Mouse (Mus musculus): Measurements from ENCODE around the gene Ust. TPM values are rescaled to one million over a fixed set of nuclear protein-coding genes. Genes with fewer than 3 reads are reported as not detected.
A peak's percentile ranks its signal among the peaks of the same experiment; 100 is the strongest.

Ust gene
- polyA plus RNA-seq, 1 experiment from 2014 or later: 11.5 TPM

GRCm38 (mm10) chr10:8299166-8299565, 219.5 kb downstream of the Ust start:
- no peak overlapping the region for H3K27ac ChIP-seq
- ATAC-seq (ENCODE audit: insufficient number of reproducible peaks, low FRiP score, low TSS enrichment, low read depth): no peak
- H3K4me1 ChIP-seq: no peaks in the 10 kb centered on the region; the same call in 1 of the 2 replicates
- H3K4me2 ChIP-seq: no peak overlapping the region
- WGBS: 55% methylated on average over 1 of the region's 1 CpGs
- H3K9ac ChIP-seq: no peak overlapping the region
- no peaks in the 10 kb centered on the region for H3K9me3 ChIP-seq
- no peaks in the 10 kb centered on the region for H3K27me3 ChIP-seq
- no peak overlapping the region for H3K4me3 ChIP-seq
- H3K36me3 ChIP-seq: no peaks in the 10 kb centered on the region

DNA sequence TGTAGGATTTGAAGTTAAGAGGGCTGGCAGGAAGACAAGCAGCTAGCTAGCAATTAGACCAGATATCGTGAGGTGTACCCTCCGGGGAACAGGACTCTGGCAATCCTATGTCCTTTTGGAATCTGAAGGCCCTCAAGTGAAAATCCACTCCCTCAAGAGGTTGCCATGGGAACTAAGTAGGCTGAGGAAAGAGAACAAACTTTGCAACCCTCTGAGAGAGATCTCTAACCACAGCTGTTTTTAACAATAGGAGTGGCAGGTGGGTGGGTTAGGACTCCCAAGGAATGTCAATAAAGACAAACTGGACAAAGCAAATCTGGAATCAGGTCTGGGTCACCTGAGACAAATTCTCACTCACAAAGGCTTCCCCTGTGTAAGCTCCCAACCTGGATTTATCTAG, 221.4 kb downstream of the Ust start:
- Histone ChIP-seq H3K9me3 (no peaks in the 10 kb centered on the region), H3K36me3 (no peaks in the 10 kb centered on the region), H3K27ac (no peak overlapping the region), H3K4me1 (peaks cover 2% of the 10 kb centered on the region; the same call in 1 of the 2 replicates), H3K27me3 (no peaks in the 10 kb centered on the region), H3K4me3 (no peak overlapping the region), H3K9ac (no peak overlapping the region), H3K4me2 (no peak overlapping the region)
- ATAC-seq (ENCODE audit: insufficient number of reproducible peaks, low FRiP score, low TSS enrichment, low read depth): no peak
- 34% methylated on average over 2 of the region's 2 CpGs for WGBS

DNA sequence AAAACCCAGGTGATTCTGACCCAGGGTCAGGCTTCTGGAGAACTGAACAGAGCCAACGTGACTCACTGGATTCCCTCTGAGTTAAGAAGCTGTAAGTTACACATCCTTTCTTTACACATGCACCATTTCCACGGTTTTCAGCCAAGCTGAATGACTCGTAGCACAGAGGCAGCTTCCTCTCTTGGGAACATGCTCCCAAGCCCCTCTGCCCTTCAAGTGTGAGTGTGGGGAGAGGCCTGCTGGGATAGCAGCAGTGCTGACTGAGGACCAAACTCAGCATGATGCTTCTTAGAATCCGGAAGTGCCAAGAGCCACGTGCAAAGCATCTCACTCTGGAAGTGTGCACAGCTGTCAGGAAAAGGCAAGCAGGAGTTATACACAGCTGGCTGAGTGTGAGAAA, 228.0 kb downstream of the Ust start:
- no peaks in the 10 kb centered on the region for H3K27me3 ChIP-seq
- H3K4me1 ChIP-seq: peaks cover 16% of the 10 kb centered on the region
- no peaks in the 10 kb centered on the region for H3K36me3 ChIP-seq
- H3K4me3 ChIP-seq: no peak overlapping the region
- 48% methylated on average over 5 of the region's 5 CpGs for WGBS
- no peaks in the 10 kb centered on the region for H3K9me3 ChIP-seq
- ATAC-seq (ENCODE audit: insufficient number of reproducible peaks, low FRiP score, low TSS enrichment, low read depth): no peak
- no peak overlapping the region for H3K9ac ChIP-seq
- no peak overlapping the region for H3K4me2 ChIP-seq
- H3K27ac ChIP-seq: no peak overlapping the region

- Histone ChIP-seq H3K4me3 (no peak overlapping the region), H3K9ac (no peak overlapping the region), H3K4me1 (peaks cover 16% of the 10 kb centered on the region), H3K36me3 (no peaks in the 10 kb centered on the region), H3K9me3 (no peaks in the 10 kb centered on the region), H3K27me3 (no peaks in the 10 kb centered on the region), H3K27ac (0 out of 2 replicates have a peak overlapping the region, but pooled peaks have one; percentile 11), H3K4me2 (no peak overlapping the region)
- 9% methylated on average over 6 of the region's 6 CpGs for WGBS
- peak; percentile 68 for ATAC-seq (ENCODE audit: insufficient number of reproducible peaks, low FRiP score, low TSS enrichment, low read depth)
Observed at GRCm38 (mm10) chr10:8287350-8287791, 231.3 kb downstream of the Ust start.

GRCm38 (mm10) chr10:8283991-8284390, 234.6 kb downstream of the Ust start:
- H3K4me3 ChIP-seq: no peak overlapping the region
- H3K9ac ChIP-seq: no peak overlapping the region
- WGBS: 84% methylated on average over 3 of the region's 3 CpGs
- peaks cover 11% of the 10 kb centered on the region for H3K4me1 ChIP-seq
- H3K27me3 ChIP-seq: no peaks in the 10 kb centered on the region
- H3K9me3 ChIP-seq: no peaks in the 10 kb centered on the region
- H3K36me3 ChIP-seq: no peaks in the 10 kb centered on the region
- no peak overlapping the region for H3K27ac ChIP-seq
- no peak overlapping the region for H3K4me2 ChIP-seq
- no peak for ATAC-seq (ENCODE audit: insufficient number of reproducible peaks, low FRiP score, low TSS enrichment, low read depth)

DNA sequence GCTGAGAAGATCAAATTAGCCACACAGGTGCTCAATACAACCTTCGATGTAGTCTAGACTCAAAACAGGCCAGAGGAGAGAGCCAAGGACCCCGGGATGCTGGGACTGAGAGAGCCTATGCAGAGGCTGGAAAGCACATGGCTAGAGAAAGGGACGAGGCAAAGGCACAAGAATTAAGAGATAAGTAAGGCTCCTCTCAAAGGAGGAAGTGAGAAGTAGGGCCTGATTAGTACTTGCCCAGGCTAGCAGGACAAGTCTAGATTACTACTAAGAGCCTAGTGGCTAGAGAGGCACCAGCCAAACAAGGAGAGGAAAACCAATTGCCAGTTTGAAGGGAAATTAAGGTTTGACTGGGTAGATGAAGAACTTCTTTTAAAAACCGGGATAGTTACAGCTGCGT, 241.5 kb downstream of the Ust start:
- no peak for ATAC-seq (ENCODE audit: insufficient number of reproducible peaks, low FRiP score, low TSS enrichment, low read depth)
- WGBS: 76% methylated on average over 5 of the region's 5 CpGs
- Histone ChIP-seq H3K4me1 (no peaks in the 10 kb centered on the region), H3K36me3 (no peaks in the 10 kb centered on the region), H3K4me3 (no peak overlapping the region), H3K9ac (no peak overlapping the region), H3K27me3 (no peaks in the 10 kb centered on the region), H3K9me3 (no peaks in the 10 kb centered on the region), H3K4me2 (no peak overlapping the region), H3K27ac (no peak overlapping the region)

GRCm38 (mm10) chr10:8269681-8270080, 248.9 kb downstream of the Ust start:
- H3K4me3 ChIP-seq: no peak overlapping the region
- no peaks in the 10 kb centered on the region for H3K27me3 ChIP-seq
- H3K4me1 ChIP-seq: peaks cover 6% of the 10 kb centered on the region; the same call in 1 of the 2 replicates
- no peak overlapping the region for H3K9ac ChIP-seq
- no peaks in the 10 kb centered on the region for H3K36me3 ChIP-seq
- whole genome bisulfite sequencing: 88% methylated on average over 4 of the region's 4 CpGs
- H3K9me3 ChIP-seq: no peaks in the 10 kb centered on the region
- H3K27ac ChIP-seq: no peak overlapping the region
- no peak for ATAC-seq (ENCODE audit: insufficient number of reproducible peaks, low FRiP score, low TSS enrichment, low read depth)
- H3K4me2 ChIP-seq: no peak overlapping the region

DNA sequence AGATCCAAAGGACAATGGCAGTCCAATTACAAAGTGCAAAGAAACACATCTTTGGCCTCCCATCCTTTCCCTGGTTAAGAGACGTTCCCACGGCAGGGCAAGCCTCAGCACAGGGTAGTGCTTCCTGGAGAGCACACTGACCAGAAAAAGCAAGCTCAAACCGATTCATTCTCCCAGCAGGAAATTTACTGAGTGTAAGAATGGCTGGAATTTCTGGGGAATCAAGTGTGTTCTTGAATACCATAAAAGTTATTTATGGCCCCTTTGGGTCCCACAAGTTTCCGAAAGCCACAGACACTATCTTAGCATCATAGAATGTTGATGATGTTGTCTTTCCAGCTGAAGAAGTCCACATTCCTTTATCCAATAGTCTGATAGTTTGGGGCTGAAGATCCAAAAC, 258.9 kb downstream of the Ust start:
- WGBS: 5% methylated on average over 4 of the region's 4 CpGs
- no peaks in the 10 kb centered on the region for H3K9me3 ChIP-seq
- H3K4me2 ChIP-seq: no peak overlapping the region
- 0 out of 2 replicates have a peak, but pooled peaks have one; percentile 44 for ATAC-seq (ENCODE audit: insufficient number of reproducible peaks, low FRiP score, low TSS enrichment, low read depth)
- H3K9ac ChIP-seq: no peak overlapping the region
- H3K27ac ChIP-seq: peak overlapping the region; percentile 33; the same call in 1 of the 2 replicates
- no peak overlapping the region for H3K4me3 ChIP-seq
- no peaks in the 10 kb centered on the region for H3K36me3 ChIP-seq
- H3K4me1 ChIP-seq: peaks cover 17% of the 10 kb centered on the region
- no peaks in the 10 kb centered on the region for H3K27me3 ChIP-seq

GRCm38 (mm10) chr10:8250005-8250404, 268.6 kb downstream of the Ust start:
- peaks cover 15% of the 10 kb centered on the region; the same call in 1 of the 2 replicates for H3K36me3 ChIP-seq
- ATAC-seq (ENCODE audit: insufficient number of reproducible peaks, low FRiP score, low TSS enrichment, low read depth): no peak
- WGBS: 91% methylated on average over 3 of the region's 3 CpGs

DNA sequence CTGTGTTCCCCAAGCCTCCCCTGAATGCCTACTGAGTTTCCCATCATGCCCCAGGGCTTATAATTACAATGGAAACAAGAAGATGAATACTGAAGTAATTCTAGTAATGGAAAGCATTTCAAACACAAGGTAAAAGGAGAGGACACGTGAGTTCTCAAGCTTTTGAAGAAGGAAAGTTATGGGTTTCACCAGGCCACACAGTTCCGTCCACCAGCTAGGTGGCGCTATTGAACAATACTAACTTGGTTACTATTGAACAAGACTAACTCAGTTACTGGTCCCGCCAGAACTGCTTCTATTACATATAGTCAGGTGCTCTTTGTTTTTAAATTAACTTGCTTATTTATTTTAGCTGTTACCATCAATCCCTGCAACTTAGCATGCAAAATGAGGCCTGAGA, 276.3 kb downstream of the Ust start:
- H3K9ac ChIP-seq: no peak overlapping the region
- H3K27me3 ChIP-seq: no peaks in the 10 kb centered on the region
- WGBS: 14% methylated on average over 4 of the region's 4 CpGs
- H3K4me2 ChIP-seq: no peak overlapping the region
- no peak for ATAC-seq (ENCODE audit: insufficient number of reproducible peaks, low FRiP score, low TSS enrichment, low read depth)
- peaks cover 11% of the 10 kb centered on the region; the same call in 1 of the 2 replicates for H3K36me3 ChIP-seq
- no peaks in the 10 kb centered on the region for H3K9me3 ChIP-seq
- no peak overlapping the region for H3K27ac ChIP-seq
- no peak overlapping the region for H3K4me3 ChIP-seq
- H3K4me1 ChIP-seq: no peaks in the 10 kb centered on the region

More at GRCm38 (mm10) chr10:8250005-8250404, 268.6 kb downstream of the Ust start:
- Histone ChIP-seq H3K9me3 (no peaks in the 10 kb centered on the region), H3K4me1 (no peaks in the 10 kb centered on the region), H3K4me2 (no peak overlapping the region), H3K9ac (no peak overlapping the region), H3K27ac (no peak overlapping the region), H3K4me3 (no peak overlapping the region), H3K27me3 (no peaks in the 10 kb centered on the region)

- ATAC-seq (ENCODE audit: insufficient number of reproducible peaks, low FRiP score, low TSS enrichment, low read depth): no peak
- Histone ChIP-seq H3K9ac (no peak overlapping the region), H3K4me1 (no peaks in the 10 kb centered on the region), H3K27me3 (no peaks in the 10 kb centered on the region), H3K4me3 (no peak overlapping the region), H3K36me3 (peaks cover 7% of the 10 kb centered on the region; the same call in 1 of the 2 replicates), H3K27ac (no peak overlapping the region), H3K9me3 (no peaks in the 10 kb centered on the region), H3K4me2 (no peak overlapping the region)
- 74% methylated on average over 4 of the region's 4 CpGs for WGBS
Observed at GRCm38 (mm10) chr10:8240703-8241102, 277.9 kb downstream of the Ust start.

DNA sequence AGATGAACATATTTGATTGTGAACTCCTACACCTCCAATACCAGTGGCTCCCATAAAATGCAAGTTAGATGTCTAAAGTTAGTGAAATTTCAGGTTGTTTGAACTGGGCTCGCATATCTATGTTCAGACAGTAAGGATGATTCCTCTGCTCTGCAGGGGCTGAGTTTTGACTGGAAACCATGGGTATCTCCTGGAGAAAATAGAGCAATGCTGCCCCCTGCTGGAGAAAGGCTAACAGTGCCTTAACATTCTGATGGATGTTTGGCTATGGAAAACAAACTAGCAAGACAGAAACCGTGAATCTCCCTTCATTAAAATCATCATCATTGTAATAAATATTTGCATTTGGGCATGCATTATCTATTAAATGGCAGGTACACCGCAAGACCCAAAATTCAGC, 278.4 kb downstream of the Ust start:
- H3K4me2 ChIP-seq: no peak overlapping the region
- peaks cover 3% of the 10 kb centered on the region; the same call in 1 of the 2 replicates for H3K36me3 ChIP-seq
- no peaks in the 10 kb centered on the region for H3K4me1 ChIP-seq
- H3K4me3 ChIP-seq: no peak overlapping the region
- WGBS: 8% methylated on average over 3 of the region's 3 CpGs
- H3K9me3 ChIP-seq: no peaks in the 10 kb centered on the region
- H3K27me3 ChIP-seq: no peaks in the 10 kb centered on the region
- H3K9ac ChIP-seq: no peak overlapping the region
- ATAC-seq (ENCODE audit: insufficient number of reproducible peaks, low FRiP score, low TSS enrichment, low read depth): no peak
- no peak overlapping the region for H3K27ac ChIP-seq

Measured in limb, embryonic 15.5 days (tissue).